Mouse (Mus musculus) forebrain, embryonic 11.5 days (tissue): ENCODE measurements around the gene Rubcn. TPM values are rescaled to one million over a fixed set of nuclear protein-coding genes. Genes with fewer than 3 reads are reported as not detected.

Experiments used
- ATAC-seq: fragments of 200-750 bp; cut with Nextera tagmentation; replicated peaks from 2 replicates; pipeline ENCODE4 v1.8.0; 2017; ENCODE audit warnings: moderate TSS enrichment; ENCODE audit not compliant: low FRiP score
- DNase-seq: peaks from one replicate; pipeline ENCODE4 v3.0.0-alpha.2; 2017; ENCODE audit warnings: low spot score
- H3K27ac ChIP-seq: fragments of 300-500 bp; sonication (generic); 2 replicates; pipeline ENCODE4 v1.5.1; 2014; ENCODE audit warnings: low read depth, low read length
- H3K27me3 ChIP-seq: fragments of 300-500 bp; sonication (generic); 2 replicates; pipeline ENCODE4 v1.6.1; 2014; ENCODE audit warnings: mild to moderate bottlenecking, low read length, mixed read lengths; ENCODE audit not compliant: control insufficient read depth, insufficient read depth
- H3K36me3 ChIP-seq: fragments of 300-500 bp; sonication (generic); 2 replicates; pipeline ENCODE4 v1.6.1; 2014; ENCODE audit warnings: mild to moderate bottlenecking, low read length, moderate library complexity, mixed read lengths; ENCODE audit not compliant: control insufficient read depth, insufficient read depth
- H3K4me1 ChIP-seq: fragments of 300-500 bp; sonication (generic); replicated peaks from 2 replicates; pipeline ENCODE4 v1.6.1; 2014; ENCODE audit warnings: low read length, mixed read lengths; ENCODE audit not compliant: control insufficient read depth, insufficient read depth
- H3K4me2 ChIP-seq: fragments of 300-500 bp; sonication (generic); 2 replicates; pipeline ENCODE4 v1.6.1; 2014; ENCODE audit warnings: low read depth, mild to moderate bottlenecking, low read length, moderate library complexity, mixed read lengths; ENCODE audit not compliant: severe bottlenecking
- H3K4me3 ChIP-seq: fragments of 300-500 bp; sonication (generic); 2 replicates; pipeline ENCODE4 v1.5.1; 2014; ENCODE audit warnings: low read depth, low read length
- H3K9ac ChIP-seq: fragments of 300-500 bp; sonication (generic); 2 replicates; pipeline ENCODE4 v1.6.1; 2014; ENCODE audit warnings: low read length
- H3K9me3 ChIP-seq: fragments of 300-500 bp; sonication (generic); 2 replicates; pipeline ENCODE4 v1.6.1; 2016; ENCODE audit warnings: low read length, mixed read lengths; ENCODE audit not compliant: control insufficient read depth
- WGBS: fragments of 180-500 bp; shearing (Covaris S2); extraction: QIAGEN DNeasy Blood & Tissue Kit; methylation state at CpG from one replicate; pipeline ENCODE4 v1.1.7; 2014; 5-methylcytosine and 5-hydroxymethylcytosine counted together
- polyA plus RNA-seq: library from polyadenylated mRNA; unstranded; fragments of >200 nt; fragmentation: Nextera tagmentation; extraction: Ambion mirVana; gene quantifications from 2 replicates; pipeline ENCODE4 v1.2.1, GENCODE M21; 2014

The Rubcn gene
- polyA plus RNA-seq, 1 experiment from 2014 or later: 21.7 TPM

GRCm38 (mm10) chr16:32805151-32805550 lies 72.4 kb downstream of the Rubcn start:
- no peak overlapping the region for H3K9ac ChIP-seq
- ATAC-seq (no peak), DNase-seq (no peak)
- H3K9me3 ChIP-seq: no peaks in the 10 kb centered on the region
- no peaks in the 10 kb centered on the region for H3K36me3 ChIP-seq
- H3K4me2 ChIP-seq: no peak overlapping the region
- no peak overlapping the region for H3K4me3 ChIP-seq
- H3K27ac ChIP-seq: no peak overlapping the region
- H3K4me1 ChIP-seq: no peaks in the 10 kb centered on the region
- no peaks in the 10 kb centered on the region for H3K27me3 ChIP-seq
- 86% methylated on average over 7 of the region's 7 CpGs for WGBS

GRCm38 (mm10) chr16:32803901-32804300 lies 73.7 kb downstream of the Rubcn start:
- Histone ChIP-seq H3K27ac (no peak overlapping the region), H3K9ac (no peak overlapping the region), H3K9me3 (no peaks in the 10 kb centered on the region), H3K36me3 (no peaks in the 10 kb centered on the region), H3K27me3 (no peaks in the 10 kb centered on the region), H3K4me2 (no peak overlapping the region), H3K4me3 (no peak overlapping the region), H3K4me1 (no peaks in the 10 kb centered on the region)
- no peak for DNase-seq
- 61% methylated on average over 5 of the region's 5 CpGs for WGBS
- no peak for ATAC-seq

- no peak for ATAC-seq
- no peak for DNase-seq
- no peaks in the 10 kb centered on the region for H3K36me3 ChIP-seq
- no peaks in the 10 kb centered on the region for H3K27me3 ChIP-seq
- H3K9me3 ChIP-seq: no peaks in the 10 kb centered on the region
- no peak overlapping the region for H3K4me2 ChIP-seq
- no peak overlapping the region for H3K9ac ChIP-seq
- WGBS: 73% methylated on average over 6 of the region's 6 CpGs
- H3K27ac ChIP-seq: no peak overlapping the region
- no peak overlapping the region for H3K4me3 ChIP-seq
- H3K4me1 ChIP-seq: no peaks in the 10 kb centered on the region
Measured at GRCm38 (mm10) chr16:32803252-32803853, 74.2 kb downstream of the Rubcn start.

DNA sequence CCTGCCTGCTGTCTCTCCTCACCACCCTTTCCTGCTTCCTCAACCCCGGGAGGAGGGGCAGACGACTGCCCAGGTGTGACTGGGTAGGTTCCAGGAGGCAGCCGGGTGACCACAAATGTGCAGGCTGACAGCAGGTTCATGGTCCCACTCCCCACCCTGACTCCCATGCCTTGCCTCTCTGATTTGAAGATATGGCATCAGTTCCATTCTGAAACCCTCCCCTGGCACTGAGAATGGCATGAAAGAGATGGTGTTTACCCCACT lies 80.2 kb downstream of the Rubcn start, which contains the start of gene Muc20:
TSS of gene Muc20 (minus strand) at position 10 of the 264 bp plus-strand sequence.
- Histone ChIP-seq H3K4me2 (no peak within 1 kb of the TSS), H3K27ac (no peak within 1 kb of the TSS), H3K27me3 (no peaks in the 10 kb centered on the region), H3K4me3 (no peak within 1 kb of the TSS), H3K9me3 (no peaks in the 10 kb centered on the region), H3K36me3 (no peaks in the 10 kb centered on the region), H3K9ac (no peak within 1 kb of the TSS), H3K4me1 (no peaks in the 10 kb centered on the region)
- DNase-seq (no peak), ATAC-seq (no peak)
- WGBS: 84% methylated on average over 3 of the region's 3 CpGs

GRCm38 (mm10) chr16:32796676-32797425 lies 80.7 kb downstream of the Rubcn start:
- no peak overlapping the region for H3K4me2 ChIP-seq
- H3K27me3 ChIP-seq: no peaks in the 10 kb centered on the region
- H3K27ac ChIP-seq: no peak overlapping the region
- no peak overlapping the region for H3K4me3 ChIP-seq
- DNase-seq (no peak), ATAC-seq (no peak)
- H3K9me3 ChIP-seq: no peaks in the 10 kb centered on the region
- no peaks in the 10 kb centered on the region for H3K36me3 ChIP-seq
- WGBS: 80% methylated on average over 14 of the region's 14 CpGs
- H3K4me1 ChIP-seq: no peaks in the 10 kb centered on the region
- H3K9ac ChIP-seq: no peak overlapping the region

DNA sequence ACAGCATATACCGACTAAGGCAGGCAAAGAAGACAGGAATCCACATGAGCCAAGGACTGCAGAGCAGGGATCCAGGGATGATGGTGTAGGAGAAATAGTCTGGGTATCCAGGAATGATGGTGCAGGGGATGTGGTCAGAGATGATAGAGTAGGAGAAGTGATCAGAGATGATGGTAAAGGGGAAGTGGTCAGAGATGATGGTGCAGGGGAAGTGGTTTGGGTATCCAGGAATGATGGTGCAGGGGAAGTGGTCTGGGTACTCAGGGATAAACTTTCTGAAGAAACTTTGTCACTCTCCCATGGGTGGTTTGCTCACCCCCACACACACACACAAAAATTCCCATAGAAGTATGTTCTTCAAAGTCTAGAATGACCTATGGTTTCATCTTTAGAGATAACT lies 82.4 kb downstream of the Rubcn start:
- Histone ChIP-seq H3K4me3 (no peak overlapping the region), H3K36me3 (no peaks in the 10 kb centered on the region), H3K4me1 (no peaks in the 10 kb centered on the region), H3K27ac (no peak overlapping the region), H3K9ac (no peak overlapping the region), H3K4me2 (no peak overlapping the region), H3K9me3 (no peaks in the 10 kb centered on the region), H3K27me3 (no peaks in the 10 kb centered on the region)
- 84% methylated on average over 1 of the region's 1 CpGs for WGBS
- DNase-seq: no peak
- ATAC-seq: no peak

GRCm38 (mm10) chr16:32790056-32790455 lies 87.5 kb downstream of the Rubcn start:
- Histone ChIP-seq H3K4me2 (no peak overlapping the region), H3K9ac (no peak overlapping the region), H3K9me3 (no peaks in the 10 kb centered on the region), H3K27me3 (no peaks in the 10 kb centered on the region), H3K4me1 (no peaks in the 10 kb centered on the region), H3K36me3 (no peaks in the 10 kb centered on the region), H3K27ac (no peak overlapping the region), H3K4me3 (no peak overlapping the region)
- no peak for DNase-seq
- no peak for ATAC-seq
- WGBS: 89% methylated on average over 5 of the region's 5 CpGs

- Histone ChIP-seq H3K36me3 (no peaks in the 10 kb centered on the region), H3K9me3 (no peaks in the 10 kb centered on the region), H3K9ac (no peak overlapping the region), H3K4me1 (no peaks in the 10 kb centered on the region), H3K27ac (no peak overlapping the region), H3K4me3 (no peak overlapping the region), H3K4me2 (no peak overlapping the region), H3K27me3 (no peaks in the 10 kb centered on the region)
- 85% methylated on average over 13 of the region's 13 CpGs for WGBS
- ATAC-seq (no peak), DNase-seq (no peak)
Measured at GRCm38 (mm10) chr16:32784840-32785239, 92.7 kb downstream of the Rubcn start.
